Mouse (Mus musculus): Measurements from ENCODE around the gene Scgb1b30. TPM values are rescaled to one million over a fixed set of nuclear protein-coding genes. Genes with fewer than 3 reads are reported as not detected.
"Not testable (repeated sequence)": the region's sequence is repeated elsewhere in the genome, so short reads cannot be mapped to it uniquely, and the experiment has no call there.

The Scgb1b30 gene
- polyA plus RNA-seq (2015; fragmentation: Nextera tagmentation; extraction: Ambion mirVana), result not detected in 2 replicates

- Histone ChIP-seq H3K4me2 (replicated peaks; ENCODE audit: low read depth) (no peak within 1 kb of the TSS), H3K9ac (ENCODE audit: low read length) (no peak within 1 kb of the TSS), H3K4me1 (replicated peaks; ENCODE audit: control insufficient read depth, insufficient read depth) (no peaks in the 10 kb centered on the region), H3K36me3 (ENCODE audit: control insufficient read depth, insufficient read depth, low read length) (no peaks in the 10 kb centered on the region), H3K27ac (replicated peaks) (no peak within 1 kb of the TSS), H3K27me3 (ENCODE audit: control insufficient read depth, insufficient read depth, low read length) (no peaks in the 10 kb centered on the region), H3K9me3 (ENCODE audit: control insufficient read depth, low read length) (no peaks in the 10 kb centered on the region), H3K4me3 (ENCODE audit: low read depth, low read length) (no peak within 1 kb of the TSS)
- WGBS, result 69% methylated on average over 3 of the region's 3 CpGs
- no peak for TF ChIP-seq CTCF (IDR thresholded peaks at IDR 0.05; ENCODE audit: low read depth)
- no peak for TF ChIP-seq EP300 (optimal IDR thresholded peaks at IDR 0.05)
- DNase-seq (ENCODE audit: low spot score) (peak; percentile 5), ATAC-seq (ENCODE audit: low FRiP score, low TSS enrichment) (no peak)
These were observed at the start of gene Scgb1b30 for GRCm38 (mm10) chr7:34094911-34095481. Gene Scgb1b30, plus strand, starts transcription at chr7:34095431.

- not testable (repeated sequence) for DNase-seq (ENCODE audit: low spot score); H3K4me3 ChIP-seq (ENCODE audit: low read depth, low read length)
These were observed 27.1 kb upstream of the Scgb1b30 start for GRCm38 (mm10) chr7:34068132-34068531.

GRCm38 (mm10) chr7:34100002-34100401, 4.8 kb downstream of the Scgb1b30 start:
- no peak overlapping the region for H3K4me3 ChIP-seq (ENCODE audit: low read depth, low read length)
- H3K4me2 ChIP-seq (replicated peaks; ENCODE audit: low read depth), result no peak overlapping the region
- TF ChIP-seq EP300 (optimal IDR thresholded peaks at IDR 0.05) (no peak), CTCF (IDR thresholded peaks at IDR 0.05; ENCODE audit: low read depth) (no peak)
- no peaks in the 10 kb centered on the region for H3K9me3 ChIP-seq (ENCODE audit: control insufficient read depth, low read length)
- no peak overlapping the region for H3K9ac ChIP-seq (ENCODE audit: low read length)
- DNase-seq (ENCODE audit: low spot score), result no peak
- no peaks in the 10 kb centered on the region for H3K4me1 ChIP-seq (replicated peaks; ENCODE audit: control insufficient read depth, insufficient read depth)
- WGBS, result 76% methylated on average over 2 of the region's 2 CpGs
- H3K27me3 ChIP-seq (ENCODE audit: control insufficient read depth, insufficient read depth, low read length), result no peaks in the 10 kb centered on the region
- ATAC-seq (ENCODE audit: low FRiP score, low TSS enrichment), result no peak
- H3K27ac ChIP-seq (replicated peaks), result no peak overlapping the region
- H3K36me3 ChIP-seq (ENCODE audit: control insufficient read depth, insufficient read depth, low read length), result no peaks in the 10 kb centered on the region

More at GRCm38 (mm10) chr7:34068132-34068531, 27.1 kb upstream of the Scgb1b30 start:
- not testable (repeated sequence) for H3K4me2 ChIP-seq (replicated peaks; ENCODE audit: low read depth); H3K36me3 ChIP-seq (ENCODE audit: control insufficient read depth, insufficient read depth, low read length); H3K4me1 ChIP-seq (replicated peaks; ENCODE audit: control insufficient read depth, insufficient read depth); ATAC-seq (ENCODE audit: low FRiP score, low TSS enrichment); H3K27me3 ChIP-seq (ENCODE audit: control insufficient read depth, insufficient read depth, low read length); H3K9me3 ChIP-seq (ENCODE audit: control insufficient read depth, low read length); H3K27ac ChIP-seq (replicated peaks); H3K9ac ChIP-seq (ENCODE audit: low read length)
- WGBS, result 67% methylated on average over 5 of the region's 5 CpGs

- Histone ChIP-seq H3K27me3 (ENCODE audit: control insufficient read depth, insufficient read depth, low read length) (no peaks in the 10 kb centered on the region), H3K4me3 (ENCODE audit: low read depth, low read length) (no peak overlapping the region), H3K9ac (ENCODE audit: low read length) (no peak overlapping the region), H3K9me3 (ENCODE audit: control insufficient read depth, low read length) (no peaks in the 10 kb centered on the region), H3K4me2 (replicated peaks; ENCODE audit: low read depth) (no peak overlapping the region), H3K4me1 (replicated peaks; ENCODE audit: control insufficient read depth, insufficient read depth) (no peaks in the 10 kb centered on the region), H3K27ac (replicated peaks) (no peak overlapping the region), H3K36me3 (ENCODE audit: control insufficient read depth, insufficient read depth, low read length) (no peaks in the 10 kb centered on the region)
- TF ChIP-seq EP300 (optimal IDR thresholded peaks at IDR 0.05) (no peak), CTCF (IDR thresholded peaks at IDR 0.05; ENCODE audit: low read depth) (no peak)
- ATAC-seq (ENCODE audit: low FRiP score, low TSS enrichment) (no peak), DNase-seq (ENCODE audit: low spot score) (no peak)
These were observed 6.0 kb downstream of the Scgb1b30 start for GRCm38 (mm10) chr7:34101276-34101675.

GRCm38 (mm10) chr7:34109190-34109589, 14.0 kb downstream of the Scgb1b30 start:
- DNase-seq (ENCODE audit: low spot score) (no peak), ATAC-seq (ENCODE audit: low FRiP score, low TSS enrichment) (no peak)
- H3K27ac ChIP-seq (replicated peaks), result no peak overlapping the region
- H3K4me3 ChIP-seq (ENCODE audit: low read depth, low read length), result no peak overlapping the region
- H3K4me1 ChIP-seq (replicated peaks; ENCODE audit: control insufficient read depth, insufficient read depth), result no peaks in the 10 kb centered on the region
- no peak overlapping the region for H3K9ac ChIP-seq (ENCODE audit: low read length)
- H3K4me2 ChIP-seq (replicated peaks; ENCODE audit: low read depth), result no peak overlapping the region
- H3K27me3 ChIP-seq (ENCODE audit: control insufficient read depth, insufficient read depth, low read length), result no peaks in the 10 kb centered on the region
- TF ChIP-seq EP300 (optimal IDR thresholded peaks at IDR 0.05), result no peak
- no peak for TF ChIP-seq CTCF (IDR thresholded peaks at IDR 0.05; ENCODE audit: low read depth)
- no peaks in the 10 kb centered on the region for H3K9me3 ChIP-seq (ENCODE audit: control insufficient read depth, low read length)
- peaks cover 11% of the 10 kb centered on the region for H3K36me3 ChIP-seq (ENCODE audit: control insufficient read depth, insufficient read depth, low read length)
- 64% methylated on average over 5 of the region's 5 CpGs for WGBS

DNA sequence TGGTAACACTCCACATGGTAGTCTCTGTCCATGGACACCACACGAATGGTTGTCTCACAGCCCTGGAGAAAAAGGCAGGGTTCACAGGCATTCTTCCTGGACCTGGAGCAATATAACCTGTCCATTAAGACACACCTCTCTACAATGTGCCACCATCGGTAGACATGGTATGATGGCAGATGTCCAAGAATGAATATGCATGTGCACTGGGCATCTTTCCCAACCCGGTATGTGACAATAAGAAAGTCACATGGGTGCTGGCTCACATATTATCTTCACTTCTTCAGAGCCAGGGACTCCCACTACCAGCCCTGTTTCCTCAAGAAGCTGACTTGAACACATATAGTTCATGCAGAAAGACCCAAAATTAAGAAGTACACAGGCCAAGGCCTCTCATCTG, 21.4 kb downstream of the Scgb1b30 start:
- Histone ChIP-seq H3K27me3 (ENCODE audit: control insufficient read depth, insufficient read depth, low read length) (no peaks in the 10 kb centered on the region), H3K9ac (ENCODE audit: low read length) (no peak overlapping the region), H3K27ac (replicated peaks) (no peak overlapping the region), H3K4me1 (replicated peaks; ENCODE audit: control insufficient read depth, insufficient read depth) (no peaks in the 10 kb centered on the region), H3K36me3 (ENCODE audit: control insufficient read depth, insufficient read depth, low read length) (peaks cover 30% of the 10 kb centered on the region), H3K4me2 (replicated peaks; ENCODE audit: low read depth) (no peak overlapping the region), H3K9me3 (ENCODE audit: control insufficient read depth, low read length) (no peaks in the 10 kb centered on the region), H3K4me3 (ENCODE audit: low read depth, low read length) (no peak overlapping the region)
- TF ChIP-seq CTCF (IDR thresholded peaks at IDR 0.05; ENCODE audit: low read depth), result no peak
- TF ChIP-seq EP300 (optimal IDR thresholded peaks at IDR 0.05), result no peak
- 61% methylated on average over 3 of the region's 3 CpGs for WGBS
- no peak for ATAC-seq (ENCODE audit: low FRiP score, low TSS enrichment)
- no peak for DNase-seq (ENCODE audit: low spot score)

DNA sequence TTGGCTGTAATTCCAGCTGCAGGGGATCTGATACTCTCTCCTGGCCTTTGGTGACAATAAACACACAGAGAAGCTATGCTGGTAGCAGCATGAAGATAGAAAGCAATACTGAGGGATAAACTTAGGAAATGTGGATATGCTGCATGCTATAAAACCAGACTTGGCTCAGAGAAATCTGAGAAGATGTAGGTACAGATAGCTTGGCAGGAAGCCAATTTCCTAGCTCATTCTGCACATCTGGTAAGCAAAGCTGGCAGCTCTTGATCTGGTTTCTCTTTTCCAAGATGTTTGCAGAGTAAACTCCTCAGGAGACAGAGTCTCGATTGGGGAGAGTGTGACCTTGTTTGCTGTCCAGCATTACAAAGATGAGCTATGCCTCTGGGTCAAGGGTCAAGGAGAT, 25.4 kb downstream of the Scgb1b30 start:
- WGBS, result 12% methylated on average over 1 of the region's 1 CpGs
- not testable (repeated sequence) for H3K27me3 ChIP-seq (ENCODE audit: control insufficient read depth, insufficient read depth, low read length); H3K4me3 ChIP-seq (ENCODE audit: low read depth, low read length); H3K9me3 ChIP-seq (ENCODE audit: control insufficient read depth, low read length); ATAC-seq (ENCODE audit: low FRiP score, low TSS enrichment); DNase-seq (ENCODE audit: low spot score); H3K27ac ChIP-seq (replicated peaks); H3K4me2 ChIP-seq (replicated peaks; ENCODE audit: low read depth); H3K9ac ChIP-seq (ENCODE audit: low read length); H3K4me1 ChIP-seq (replicated peaks; ENCODE audit: control insufficient read depth, insufficient read depth)
- peaks cover 11% of the 10 kb centered on the region; the same call in 1 of the 2 replicates for H3K36me3 ChIP-seq (ENCODE audit: control insufficient read depth, insufficient read depth, low read length)

Measured in stomach, postnatal 0 days (tissue).